29 mouse cellular contexts compared by ENCODE assay signal in genomic region chr1:133667721-133668120, GRCm38 (mm10). TPM values are rescaled to one million over a fixed set of nuclear protein-coding genes. Genes with fewer than 3 reads are reported as not detected.
DNase-seq lines count a peak whose midpoint lies in the region; ATAC-seq and TF ChIP-seq lines count a peak whose summit lies in the region.
"Had no signal": no experiment of that assay in that cellular context is flagged by ENCODE, and none has a peak within 500 bp of the region (broad histone marks: within the 10 kb centered on the region; RNA-seq: fewer than 3 reads in every experiment).

No protein-coding gene starts in this region.

- no peaks in the 10 kb centered on the region for H3K36me3 ChIP-seq in forebrain, embryonic 14.5 days (ENCODE audit: control insufficient read depth, insufficient read depth, low read length)
- H3K36me3 ChIP-seq in forebrain, embryonic 12.5 days (replicated peaks) = no peaks in the 10 kb centered on the region
- no peaks in the 10 kb centered on the region for H3K36me3 ChIP-seq in midbrain, embryonic 11.5 days (ENCODE audit: control insufficient read depth, insufficient read depth, low read length)
- no peaks in the 10 kb centered on the region for H3K36me3 ChIP-seq in midbrain, embryonic 16.5 days (ENCODE audit: control insufficient read depth, insufficient read depth, low read length)
- no peaks in the 10 kb centered on the region for H3K36me3 ChIP-seq in intestine, embryonic 15.5 days
- H3K36me3 ChIP-seq: embryonic facial prominence, embryonic 12.5 days; embryonic facial prominence, embryonic 15.5 days; forebrain, embryonic 15.5 days; G1E; hindbrain, embryonic 12.5 days; hindbrain, embryonic 15.5 days had no signal

- no peak for TF ChIP-seq CTCF in brain, embryonic 14.5 days (IDR thresholded peaks at IDR 0.05; ENCODE audit: borderline replicate concordance, extremely low read depth, insufficient read depth, insufficient read length)

- no peak overlapping the region for H3K9ac ChIP-seq in forebrain, embryonic 14.5 days (ENCODE audit: low read length)
- H3K9ac ChIP-seq in forebrain, embryonic 12.5 days = no peak overlapping the region
- H3K9ac ChIP-seq in midbrain, embryonic 11.5 days (ENCODE audit: low read length) = no peak overlapping the region
- no peak overlapping the region for H3K9ac ChIP-seq in midbrain, embryonic 16.5 days (ENCODE audit: low read depth, low read length)
- H3K9ac ChIP-seq in intestine, embryonic 15.5 days = no peak overlapping the region
- H3K9ac ChIP-seq: embryonic facial prominence, embryonic 12.5 days; embryonic facial prominence, embryonic 15.5 days; forebrain, embryonic 15.5 days; hindbrain, embryonic 12.5 days; hindbrain, embryonic 15.5 days had no signal

- WGBS in forebrain, embryonic 14.5 days = 15% methylated on average over 7 of the region's 7 CpGs
- 22% methylated on average over 7 of the region's 7 CpGs for WGBS in forebrain, embryonic 12.5 days
- 26% methylated on average over 7 of the region's 7 CpGs for WGBS in midbrain, embryonic 11.5 days
- 31% methylated on average over 7 of the region's 7 CpGs for whole genome bisulfite sequencing in midbrain, embryonic 16.5 days
- WGBS in intestine, embryonic 15.5 days = 61% methylated on average over 7 of the region's 7 CpGs

- TF ChIP-seq POLR2A in brain, embryonic 14.5 days (IDR thresholded peaks at IDR 0.05; ENCODE audit: borderline replicate concordance, extremely low read depth, insufficient read depth, insufficient read length, poor library complexity, severe bottlenecking) = no peak

- H3K4me2 ChIP-seq in forebrain, embryonic 14.5 days (ENCODE audit: low read length) = no peak overlapping the region
- no peak overlapping the region for H3K4me2 ChIP-seq in forebrain, embryonic 12.5 days
- H3K4me2 ChIP-seq in midbrain, embryonic 11.5 days = no peak overlapping the region
- H3K4me2 ChIP-seq in midbrain, embryonic 16.5 days (ENCODE audit: low read length) = no peak overlapping the region
- no peak overlapping the region for H3K4me2 ChIP-seq in intestine, embryonic 15.5 days (replicated peaks)
- H3K4me2 ChIP-seq: embryonic facial prominence, embryonic 12.5 days; embryonic facial prominence, embryonic 15.5 days; forebrain, embryonic 15.5 days; heart, embryonic 11.5 days; hindbrain, embryonic 12.5 days; hindbrain, embryonic 15.5 days had no signal

- H3K4me3 ChIP-seq in forebrain, embryonic 14.5 days (ENCODE audit: low read depth, low read length) = no peak overlapping the region
- H3K4me3 ChIP-seq in forebrain, embryonic 12.5 days (replicated peaks) = no peak overlapping the region
- H3K4me3 ChIP-seq in midbrain, embryonic 11.5 days (ENCODE audit: low read depth, low read length) = no peak overlapping the region
- no peak overlapping the region for H3K4me3 ChIP-seq in midbrain, embryonic 16.5 days (ENCODE audit: low read depth, low read length)
- no peak overlapping the region for H3K4me3 ChIP-seq in intestine, embryonic 15.5 days (replicated peaks)
- H3K4me3 ChIP-seq: embryonic facial prominence, embryonic 12.5 days; embryonic facial prominence, embryonic 15.5 days; forebrain, embryonic 15.5 days; gastrocnemius, adult 2 months; hindbrain, embryonic 12.5 days; hindbrain, embryonic 15.5 days had no signal

- no peaks in the 10 kb centered on the region for H3K4me1 ChIP-seq in forebrain, embryonic 14.5 days (ENCODE audit: control insufficient read depth, insufficient read depth, low read length)
- peaks cover 3% of the 10 kb centered on the region; the same call in 1 of the 2 replicates for H3K4me1 ChIP-seq in forebrain, embryonic 12.5 days
- H3K4me1 ChIP-seq in midbrain, embryonic 11.5 days (ENCODE audit: control insufficient read depth, insufficient read depth, low read length) = no peaks in the 10 kb centered on the region
- no peaks in the 10 kb centered on the region for H3K4me1 ChIP-seq in midbrain, embryonic 16.5 days (ENCODE audit: control insufficient read depth, insufficient read depth, low read length)
- 0 out of 2 replicates have a peak, but pooled peaks cover 2% of the 10 kb centered on the region for H3K4me1 ChIP-seq in intestine, embryonic 15.5 days (replicated peaks)
- H3K4me1 ChIP-seq: embryonic facial prominence, embryonic 12.5 days; embryonic facial prominence, embryonic 15.5 days; forebrain, embryonic 15.5 days; hindbrain, embryonic 12.5 days; hindbrain, embryonic 15.5 days had no signal

- no peaks in the 10 kb centered on the region for H3K27me3 ChIP-seq in forebrain, embryonic 14.5 days (replicated peaks; ENCODE audit: control insufficient read depth, insufficient read depth, low read length)
- no peaks in the 10 kb centered on the region for H3K27me3 ChIP-seq in forebrain, embryonic 12.5 days
- H3K27me3 ChIP-seq in midbrain, embryonic 11.5 days (ENCODE audit: control insufficient read depth, insufficient read depth, low read length) = no peaks in the 10 kb centered on the region
- H3K27me3 ChIP-seq in midbrain, embryonic 16.5 days (ENCODE audit: control insufficient read depth, insufficient read depth, low read depth, low read length) = no peaks in the 10 kb centered on the region
- no peaks in the 10 kb centered on the region for H3K27me3 ChIP-seq in intestine, embryonic 15.5 days (replicated peaks)
- H3K27me3 ChIP-seq: embryonic facial prominence, embryonic 12.5 days; embryonic facial prominence, embryonic 15.5 days; forebrain, embryonic 15.5 days; hindbrain, embryonic 12.5 days; hindbrain, embryonic 15.5 days; Patski had no signal

- H3K27ac ChIP-seq in forebrain, embryonic 14.5 days (ENCODE audit: low read depth, low read length) = no peak overlapping the region
- H3K27ac ChIP-seq in forebrain, embryonic 12.5 days = no peak overlapping the region
- H3K27ac ChIP-seq in midbrain, embryonic 11.5 days (ENCODE audit: low read depth, low read length) = no peak overlapping the region
- no peak overlapping the region for H3K27ac ChIP-seq in midbrain, embryonic 16.5 days (ENCODE audit: low read length)
- H3K27ac ChIP-seq in intestine, embryonic 15.5 days = no peak overlapping the region
- H3K27ac ChIP-seq: embryonic facial prominence, embryonic 12.5 days; embryonic facial prominence, embryonic 15.5 days; forebrain, embryonic 15.5 days; gastrocnemius, adult 2 months; hindbrain, embryonic 12.5 days; hindbrain, embryonic 15.5 days had no signal

- 0 out of 2 replicates have a peak, but pooled peaks have one; percentile 26 for ATAC-seq in forebrain, embryonic 14.5 days
- no peak for ATAC-seq in forebrain, embryonic 12.5 days (ENCODE audit: low FRiP score)
- ATAC-seq in midbrain, embryonic 11.5 days (ENCODE audit: low FRiP score) = no peak
- ATAC-seq in midbrain, embryonic 16.5 days = no peak
- no peak for ATAC-seq in intestine, embryonic 15.5 days
- ATAC-seq: forebrain, embryonic 15.5 days; Patski had no signal

- DNase-seq in forebrain, embryonic 14.5 days (ENCODE audit: low spot score) = peak; percentile 51
- peak; percentile 14 for DNase-seq in midbrain, embryonic 11.5 days (ENCODE audit: low spot score, missing footprints)
- peak; percentile 99 for DNase-seq in R1 (ENCODE audit: low read depth, low spot score)
- peak; percentile 58 for DNase-seq in brain, embryonic 14.5 days (ENCODE audit: low read depth)
- no peak for DNase-seq in frontal cortex, postnatal 10 days (ENCODE audit: low spot score in 2 of 2)
- DNase-seq: adrenal gland, postnatal 10 days; adrenal gland, postnatal 36 days; cerebellum, adult 11 months; cerebellum, adult 2 months; cerebellum, adult 9-11 months; cerebellum, postnatal 25 days; gastrocnemius, adult 2 months; gastrocnemius, postnatal 14 days; kidney, adult 11 months; kidney, adult 8-10 months had no signal

- H3K9me3 ChIP-seq in forebrain, embryonic 14.5 days (replicated peaks; ENCODE audit: control insufficient read depth, low read length) = no peaks in the 10 kb centered on the region
- H3K9me3 ChIP-seq in forebrain, embryonic 12.5 days = no peaks in the 10 kb centered on the region
- no peaks in the 10 kb centered on the region for H3K9me3 ChIP-seq in midbrain, embryonic 11.5 days (ENCODE audit: control insufficient read depth, low read length)
- H3K9me3 ChIP-seq in midbrain, embryonic 16.5 days (replicated peaks; ENCODE audit: control insufficient read depth, low read length, poor library complexity, severe bottlenecking) = no peaks in the 10 kb centered on the region
- no peaks in the 10 kb centered on the region for H3K9me3 ChIP-seq in intestine, embryonic 15.5 days
- H3K9me3 ChIP-seq: embryonic facial prominence, embryonic 12.5 days; embryonic facial prominence, embryonic 15.5 days; forebrain, embryonic 15.5 days; G1E; hindbrain, embryonic 12.5 days; hindbrain, embryonic 15.5 days had no signal

RNA-seq across cellular contexts. Expression of gene Gm38394, which starts 6.6 kb away (rescaled TPM):
- polyA plus RNA-seq in forebrain, embryonic 14.5 days (2014; fragmentation: Nextera tagmentation; extraction: Ambion mirVana) = 3.6 and 4.9 TPM in 2 replicates
- 6.3 and 6.4 TPM in 2 replicates for polyA plus RNA-seq in forebrain, embryonic 12.5 days (2016; fragmentation: Nextera tagmentation; extraction: Ambion mirVana)
- polyA plus RNA-seq in midbrain, embryonic 11.5 days (2014; fragmentation: Nextera tagmentation; extraction: Ambion mirVana) = 5.3 and 6.3 TPM in 2 replicates
- 2.3 and 3.1 TPM in 2 replicates for polyA plus RNA-seq in midbrain, embryonic 16.5 days (2015; fragmentation: Nextera tagmentation; extraction: Ambion mirVana)
- polyA plus RNA-seq in brain, embryonic 14.5 days (2012; rRNA removed) = 7.3 and 7.5 TPM in 2 replicates
- polyA plus RNA-seq in intestine, embryonic 15.5 days (2015; fragmentation: Nextera tagmentation; extraction: Ambion mirVana) = 4.4 and 5.0 TPM in 2 replicates

RNA-seq across cellular contexts. Expression of gene Zbed6, which starts 7.0 kb away (rescaled TPM):
- not detected in 2 replicates for polyA plus RNA-seq in forebrain, embryonic 14.5 days (2014; fragmentation: Nextera tagmentation; extraction: Ambion mirVana)
- not detected in 2 replicates for polyA plus RNA-seq in forebrain, embryonic 12.5 days (2016; fragmentation: Nextera tagmentation; extraction: Ambion mirVana)
- polyA plus RNA-seq in midbrain, embryonic 11.5 days (2014; fragmentation: Nextera tagmentation; extraction: Ambion mirVana) = not detected in 2 replicates
- polyA plus RNA-seq in midbrain, embryonic 16.5 days (2015; fragmentation: Nextera tagmentation; extraction: Ambion mirVana) = not detected in 2 replicates
- polyA plus RNA-seq in brain, embryonic 14.5 days (2012; rRNA removed) = 6.9 and 8.8 TPM in 2 replicates
- not detected in 2 replicates for polyA plus RNA-seq in intestine, embryonic 15.5 days (2015; fragmentation: Nextera tagmentation; extraction: Ambion mirVana)
- polyA plus RNA-seq: embryonic facial prominence, embryonic 12.5 days; embryonic facial prominence, embryonic 15.5 days; forebrain, embryonic 15.5 days; G1E; heart, embryonic 11.5 days; heart, embryonic 14.5 days; heart, postnatal 0 days; hindbrain, embryonic 12.5 days; hindbrain, embryonic 15.5 days; intestine, embryonic 14.5 days had no signal

RNA-seq across cellular contexts. Expression of gene Lax1, which starts 22.2 kb away (rescaled TPM):
- not detected in 2 replicates for polyA plus RNA-seq in forebrain, embryonic 14.5 days (2014; fragmentation: Nextera tagmentation; extraction: Ambion mirVana)
- 0.20 and 0.22 TPM in 2 replicates for polyA plus RNA-seq in forebrain, embryonic 12.5 days (2016; fragmentation: Nextera tagmentation; extraction: Ambion mirVana)
- 0.19 and 0.20 TPM in 2 replicates for polyA plus RNA-seq in midbrain, embryonic 11.5 days (2014; fragmentation: Nextera tagmentation; extraction: Ambion mirVana)
- 0.08 TPM in 1 of 2 replicates, not detected in the other for polyA plus RNA-seq in midbrain, embryonic 16.5 days (2015; fragmentation: Nextera tagmentation; extraction: Ambion mirVana)
- 0.37 and 0.51 TPM in 2 replicates for polyA plus RNA-seq in brain, embryonic 14.5 days (2012; rRNA removed)
- 0.40 and 0.86 TPM in 2 replicates for polyA plus RNA-seq in intestine, embryonic 15.5 days (2015; fragmentation: Nextera tagmentation; extraction: Ambion mirVana)
- polyA plus RNA-seq: forebrain, embryonic 15.5 days; G1E had no signal

RNA-seq across cellular contexts. Expression of gene Snrpe, which starts 57.6 kb away (rescaled TPM):
- 538 and 740 TPM in 2 replicates for polyA plus RNA-seq in forebrain, embryonic 14.5 days (2014; fragmentation: Nextera tagmentation; extraction: Ambion mirVana)
- 773 and 780 TPM in 2 replicates for polyA plus RNA-seq in forebrain, embryonic 12.5 days (2016; fragmentation: Nextera tagmentation; extraction: Ambion mirVana)
- 778 and 875 TPM in 2 replicates for polyA plus RNA-seq in midbrain, embryonic 11.5 days (2014; fragmentation: Nextera tagmentation; extraction: Ambion mirVana)
- polyA plus RNA-seq in midbrain, embryonic 16.5 days (2015; fragmentation: Nextera tagmentation; extraction: Ambion mirVana) = 354 and 378 TPM in 2 replicates
- 333 and 429 TPM in 2 replicates for polyA plus RNA-seq in brain, embryonic 14.5 days (2012; rRNA removed)
- 625 and 637 TPM in 2 replicates for polyA plus RNA-seq in intestine, embryonic 15.5 days (2015; fragmentation: Nextera tagmentation; extraction: Ambion mirVana)

Comparison
In these comparisons a context has a peak if more than half of its experiments do, and no peak if none do; other contexts are left out.
1. DNase-seq: peak in forebrain, embryonic 14.5 days (single experiment), midbrain, embryonic 11.5 days (single experiment), R1 (single experiment) and brain, embryonic 14.5 days (single experiment); none in frontal cortex, postnatal 10 days (0 of 2).